Mouse (Mus musculus) urinary bladder, postnatal 4 days (tissue): ENCODE data around the gene Cdkl5.

Experiments used
- DNase-seq, 2 experiments: peaks; one replicate each; pipeline ENCODE4 v3.0.0; 2021 to 2022; ENCODE audit warnings: low spot score in 2 of 2

Gene Cdkl5

GRCm38 (mm10) chrX:160994543-160995121 is at the start of gene Cdkl5:
Cdkl5 (minus strand) TSS chrX:160994704.
- DNase-seq: peak; percentile 91 to 92

- no peak for DNase-seq
Measured at GRCm38 (mm10) chrX:161033235-161033803, 38.8 kb upstream of the Cdkl5 start.

DNA sequence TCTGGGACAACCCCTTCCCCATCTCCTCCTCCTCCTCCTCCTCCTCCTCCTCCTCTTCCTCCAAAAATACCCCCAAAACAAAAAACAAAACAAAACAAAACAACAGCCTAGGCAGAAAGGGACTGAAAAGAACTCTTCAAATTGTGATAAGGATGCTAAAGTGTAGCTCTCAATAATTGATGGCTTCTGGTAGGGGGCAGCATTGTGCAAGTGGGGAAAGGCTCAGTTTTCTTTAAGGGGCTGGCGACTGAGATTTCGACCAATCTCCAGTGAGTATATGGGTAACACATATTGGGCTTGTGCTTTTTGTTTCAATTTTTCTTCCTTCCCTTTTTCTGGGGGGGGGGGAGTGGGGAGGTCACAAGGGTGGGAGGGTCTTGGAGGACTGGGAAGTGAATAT is 37.9 kb upstream of the Cdkl5 start:
- DNase-seq: no peak

- DNase-seq: no peak
Measured at GRCm38 (mm10) chrX:161030233-161030632, 35.7 kb upstream of the Cdkl5 start.

- DNase-seq: no peak
Measured at GRCm38 (mm10) chrX:161024475-161024874, 30.0 kb upstream of the Cdkl5 start.

GRCm38 (mm10) chrX:161021548-161021947 is 27.0 kb upstream of the Cdkl5 start:
- DNase-seq: no peak

DNA sequence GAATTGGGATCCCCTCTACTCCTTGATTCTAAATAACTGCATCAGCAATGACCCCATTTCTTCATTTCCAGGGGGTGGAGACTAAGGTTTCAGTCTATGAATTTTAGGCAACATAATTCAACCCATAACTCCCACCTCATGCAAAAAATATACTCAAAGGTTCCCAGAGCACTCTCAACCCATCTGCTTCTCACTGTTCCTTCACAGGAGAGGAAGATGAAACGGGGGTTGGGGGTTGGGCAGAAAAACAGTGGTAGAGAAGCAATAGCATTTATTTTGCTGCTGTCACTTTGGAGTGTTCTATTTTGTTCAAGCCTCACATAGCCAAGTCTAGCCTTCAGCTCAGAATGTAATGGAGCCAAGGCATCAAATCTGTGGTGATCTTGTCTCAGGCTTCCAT is 23.7 kb upstream of the Cdkl5 start:
- no peak for DNase-seq

DNA sequence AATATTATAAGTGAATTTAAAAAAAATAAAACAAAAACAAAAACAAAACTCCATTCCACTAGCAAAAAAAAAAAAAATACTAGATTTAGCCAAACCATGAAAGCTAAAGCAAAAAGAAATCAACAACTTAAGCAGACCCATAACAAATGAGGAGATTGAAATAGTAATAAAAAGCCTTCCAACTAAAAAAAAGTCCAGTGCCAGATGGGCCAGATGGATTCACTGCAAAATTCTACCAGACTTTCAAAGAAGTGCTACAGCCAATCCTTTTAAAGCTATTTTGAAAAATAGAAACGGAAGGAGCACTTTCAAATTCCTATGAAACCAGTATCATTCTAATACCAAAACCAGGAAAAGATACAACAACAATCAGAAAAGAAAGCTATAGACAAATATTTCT is 11.8 kb upstream of the Cdkl5 start:
- DNase-seq: no peak

DNA sequence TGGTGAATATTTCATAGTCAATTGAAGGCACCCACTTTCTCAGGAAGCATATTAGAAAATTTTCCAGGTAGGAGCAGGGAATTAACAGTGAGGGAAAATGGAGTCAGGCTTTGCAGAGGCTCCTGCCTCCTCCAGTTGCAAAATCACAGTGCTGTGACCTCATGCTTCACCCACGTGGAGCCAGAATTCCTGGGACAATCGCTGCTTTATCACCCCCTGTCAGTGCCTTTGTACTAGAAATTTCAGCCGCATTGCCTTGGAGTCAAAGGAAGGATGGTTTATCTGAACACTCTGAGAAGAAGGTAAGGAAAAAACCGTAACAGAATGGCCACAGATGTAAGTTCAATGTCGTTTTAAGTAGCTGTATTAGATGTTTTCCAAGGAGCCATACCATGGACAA is 1.5 kb upstream of the Cdkl5 start:
- no peak for DNase-seq

DNA sequence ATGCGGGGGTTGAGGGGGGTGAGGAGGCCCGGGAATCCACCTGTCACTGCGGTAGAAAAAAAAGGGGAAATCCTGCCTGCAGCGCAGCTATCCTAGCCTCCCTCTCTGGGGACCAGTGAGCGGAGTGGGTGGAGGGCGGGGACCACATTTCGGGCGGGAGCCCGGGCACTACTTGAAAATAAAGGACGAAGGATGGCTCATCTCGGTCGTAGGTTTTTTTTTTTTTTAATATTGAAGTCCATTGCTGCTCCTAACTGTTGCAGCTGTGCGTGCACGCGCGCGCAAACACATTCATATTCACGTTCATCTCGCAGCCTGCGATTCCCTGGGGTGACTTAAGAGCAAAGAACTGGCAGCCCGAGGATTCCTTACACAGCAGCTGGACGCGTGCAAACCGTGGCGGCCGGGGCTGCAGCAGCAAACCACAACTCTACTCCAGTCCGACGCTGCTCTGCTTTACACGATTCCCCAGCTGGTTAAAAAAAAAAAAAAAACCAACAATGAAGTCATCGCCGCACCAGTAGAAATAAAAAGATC is 695 bp upstream of the Cdkl5 start:
- DNase-seq: no peak

- no peak for DNase-seq
Measured at GRCm38 (mm10) chrX:160993749-160994539, 560 bp downstream of the Cdkl5 start.

GRCm38 (mm10) chrX:160992703-160993102 is 1.8 kb downstream of the Cdkl5 start:
- no peak for DNase-seq

GRCm38 (mm10) chrX:160990276-160990675 is 4.2 kb downstream of the Cdkl5 start:
- DNase-seq: no peak

DNA sequence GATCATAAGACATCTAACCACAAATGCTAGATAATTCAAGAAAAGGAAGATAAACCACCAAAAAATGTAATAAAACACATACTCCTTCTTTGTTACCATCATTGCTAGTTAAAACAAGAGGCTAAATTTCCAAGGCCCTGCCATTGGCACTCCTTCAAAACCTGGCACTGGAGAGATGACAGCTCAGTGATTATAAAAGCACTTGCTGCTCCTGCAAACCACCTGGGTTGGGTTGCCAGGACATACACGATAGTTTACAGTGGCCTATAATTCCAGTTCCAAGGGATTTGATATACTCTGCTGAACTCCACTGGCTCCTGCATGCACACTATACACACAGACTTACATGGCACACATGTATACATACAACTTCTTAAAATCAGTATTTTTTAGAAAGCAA is 16.6 kb downstream of the Cdkl5 start:
- DNase-seq: no peak

DNA sequence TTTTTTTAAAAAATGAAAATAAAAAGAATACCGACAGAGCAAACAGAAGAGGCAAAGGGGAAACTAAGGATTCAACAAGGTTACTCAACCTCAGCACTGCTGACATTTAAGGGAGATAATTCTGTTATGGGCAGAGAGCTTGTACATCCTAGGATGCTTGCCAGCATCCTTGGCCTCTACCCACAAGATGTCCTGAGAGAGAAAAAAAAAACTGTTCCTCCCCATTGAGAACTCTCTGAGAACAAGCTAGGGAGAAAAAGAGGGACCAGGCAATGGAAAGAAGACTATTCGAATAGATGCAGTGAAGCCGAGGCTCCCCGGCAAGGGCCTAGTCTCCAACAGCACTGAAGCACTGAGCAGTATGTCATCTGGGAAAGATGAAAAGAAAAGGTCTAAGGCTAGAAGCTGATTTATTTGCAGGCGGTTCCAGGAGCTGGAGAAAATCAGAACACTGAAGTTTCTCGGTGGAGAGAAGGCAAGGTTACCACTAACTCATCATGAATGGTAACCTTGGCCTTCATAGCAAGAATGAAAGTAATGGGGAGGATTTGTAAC is 22.4 kb downstream of the Cdkl5 start:
- no peak for DNase-seq

- DNase-seq: no peak
Measured at GRCm38 (mm10) chrX:160958593-160959131, 35.8 kb downstream of the Cdkl5 start.

GRCm38 (mm10) chrX:160949583-160949982 is 44.9 kb downstream of the Cdkl5 start:
- DNase-seq: no peak

DNA sequence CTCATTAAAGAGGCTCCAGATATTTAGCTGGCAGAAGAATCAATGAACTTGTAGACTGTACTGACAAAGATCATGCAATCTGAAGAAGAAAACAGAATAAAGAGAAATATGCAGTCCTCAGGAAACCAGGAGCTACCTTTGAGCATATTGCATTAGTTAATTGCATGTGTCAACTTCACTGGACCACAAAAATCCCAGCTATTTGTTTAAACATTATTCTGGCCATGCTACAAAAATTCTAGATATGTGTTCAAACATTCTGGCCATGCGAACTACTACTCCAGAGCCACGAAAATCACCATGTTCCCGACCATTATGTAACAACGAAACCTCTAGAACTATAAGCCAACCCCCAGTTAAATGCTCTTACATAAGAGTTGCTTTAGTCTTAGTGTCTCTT is 49.8 kb downstream of the Cdkl5 start:
- no peak for DNase-seq

DNA sequence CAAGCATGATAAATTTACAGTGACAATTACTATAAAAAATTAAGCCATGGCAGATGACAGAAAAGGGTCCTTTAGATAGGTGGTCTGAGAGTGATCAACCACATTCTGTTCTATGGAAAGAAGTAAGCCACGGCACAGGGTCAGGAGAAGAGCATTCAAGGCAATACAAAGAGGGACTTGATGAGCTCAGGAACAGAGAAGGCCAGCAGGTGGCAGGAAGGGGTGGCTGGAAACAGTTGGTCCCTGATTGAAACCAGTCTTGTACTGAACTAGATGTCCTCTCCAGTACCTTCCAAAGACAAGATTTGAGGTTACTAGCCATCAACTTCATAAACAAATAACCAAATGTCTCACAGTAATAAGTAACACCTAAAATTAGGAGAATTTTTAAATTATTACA is 59.0 kb downstream of the Cdkl5 start:
- DNase-seq: no peak

DNA sequence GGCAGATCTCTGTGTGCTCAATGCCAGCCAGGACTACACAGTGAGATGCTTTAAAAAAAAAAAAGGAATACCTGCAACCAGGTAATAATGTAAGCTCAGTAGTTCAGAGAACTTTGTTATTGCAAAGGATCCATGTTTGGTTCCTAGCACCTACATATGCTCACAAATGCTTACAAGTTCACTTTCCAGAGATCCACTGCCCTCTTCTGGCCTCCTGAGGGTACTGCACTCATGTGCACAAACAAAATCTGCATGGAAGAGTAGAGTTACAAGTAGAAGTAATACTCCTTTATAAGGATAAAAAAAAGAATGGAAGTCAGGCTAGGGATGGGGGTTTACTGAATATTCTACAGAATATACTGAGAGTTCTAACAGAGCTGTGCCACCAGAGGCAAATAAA is 63.8 kb downstream of the Cdkl5 start:
- no peak for DNase-seq

GRCm38 (mm10) chrX:160928870-160929269 is 65.6 kb downstream of the Cdkl5 start:
- no peak for DNase-seq

DNA sequence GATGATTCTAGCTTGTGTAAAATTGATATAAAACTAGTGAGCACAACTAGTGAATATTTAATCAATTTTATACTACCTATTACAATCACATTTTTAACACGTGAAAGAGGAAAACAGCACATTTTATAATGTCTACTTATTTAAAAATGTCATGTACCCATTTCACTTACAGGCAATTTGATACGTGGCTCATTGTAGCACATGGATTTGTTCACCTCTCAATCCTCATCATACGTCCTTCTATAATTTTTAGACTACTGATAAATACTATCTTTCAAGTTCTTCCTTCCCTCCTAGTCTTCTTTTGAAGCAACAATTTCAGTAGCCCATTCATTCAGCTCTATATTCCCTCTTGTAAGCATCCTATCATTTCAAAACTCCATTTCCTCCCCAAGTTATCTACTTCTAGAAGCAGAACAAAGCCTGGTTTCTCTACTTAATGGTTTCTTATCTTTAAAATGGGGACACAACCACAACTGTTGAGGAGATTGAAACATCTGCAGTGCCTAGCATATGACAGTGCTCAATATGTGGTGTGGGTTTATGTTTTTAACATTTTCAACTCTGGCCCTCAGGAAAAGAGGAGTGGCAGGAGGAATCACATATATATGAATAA is 75.4 kb downstream of the Cdkl5 start:
- no peak for DNase-seq
